Mouse (Mus musculus) ovary, postnatal 36 days (tissue): ENCODE data around the gene Zfp512b.
A peak's percentile ranks its signal among the peaks of the same experiment; 100 is the strongest.

ENCODE experiments used
- DNase-seq: peaks from one replicate; pipeline ENCODE4 v3.0.0; 2022; ENCODE audit warnings: low spot score, mixed read lengths

Zfp512b gene

GRCm38 (mm10) chr2:181592231-181593041 is at the start of gene Zfp512b:
Zfp512b (minus strand) TSS chr2:181592803.
- DNase-seq, result peak; percentile 72

DNA sequence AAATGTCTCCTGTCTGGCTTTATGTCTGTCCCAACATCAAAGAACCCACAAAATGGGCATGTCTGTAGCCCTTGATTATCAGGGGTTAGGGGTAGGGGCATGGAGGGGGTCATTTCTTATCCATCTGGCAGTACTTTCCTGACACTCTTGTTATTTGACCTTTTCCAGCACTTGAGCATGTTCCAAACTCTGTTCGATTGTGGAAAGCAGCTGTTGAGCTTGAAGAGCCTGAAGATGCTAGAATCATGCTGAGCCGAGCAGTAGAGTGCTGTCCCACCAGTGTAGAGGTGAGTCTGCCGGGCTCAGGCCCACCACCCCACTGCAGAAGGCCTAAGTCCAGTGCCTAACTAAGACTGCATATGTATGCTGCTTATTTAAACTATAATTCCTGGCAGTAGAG is 43.3 kb upstream of the Zfp512b start:
- DNase-seq, result no peak

DNA sequence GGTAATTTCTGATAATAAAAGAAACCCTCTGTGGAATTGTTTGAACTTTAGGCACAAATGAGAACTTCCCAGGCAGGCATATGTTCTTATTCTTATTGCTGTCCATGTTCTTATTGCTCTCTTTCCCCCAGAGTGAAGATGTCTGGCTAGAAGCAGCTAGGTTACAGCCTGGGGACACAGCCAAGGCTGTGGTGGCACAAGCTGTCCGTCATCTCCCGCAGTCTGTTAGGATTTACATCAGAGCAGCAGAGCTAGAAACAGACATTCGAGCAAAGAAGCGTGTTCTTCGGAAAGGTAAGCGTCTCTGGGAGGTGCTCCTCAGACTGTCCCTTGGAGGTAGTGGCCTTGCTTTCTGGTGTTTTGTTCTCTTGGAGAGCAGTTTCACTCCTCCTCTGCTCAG is 40.0 kb upstream of the Zfp512b start:
- no peak for DNase-seq

DNA sequence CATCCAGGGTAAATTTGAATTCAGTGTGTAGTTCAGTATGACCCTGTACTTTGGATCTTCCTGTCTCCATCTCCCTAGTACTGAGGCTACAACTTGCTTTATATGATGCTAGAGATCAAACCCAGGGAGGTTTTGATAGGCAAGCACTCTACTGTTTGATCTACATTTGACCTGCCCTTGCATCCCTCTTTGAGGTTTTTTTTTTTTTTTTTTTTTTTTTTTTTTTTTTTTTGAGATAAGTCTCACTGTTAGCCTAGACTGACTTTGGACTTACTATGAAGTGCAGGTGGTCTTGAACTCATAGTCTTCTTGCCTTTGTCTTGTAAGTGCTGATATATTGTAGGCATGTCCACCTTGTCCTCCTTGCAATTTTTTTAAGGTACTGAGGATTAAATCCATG is 35.9 kb upstream of the Zfp512b start:
- no peak for DNase-seq

GRCm38 (mm10) chr2:181623401-181623800 is 30.8 kb upstream of the Zfp512b start:
- DNase-seq, result no peak

- no peak for DNase-seq
Measured at GRCm38 (mm10) chr2:181618761-181619495, 26.3 kb upstream of the Zfp512b start.

DNA sequence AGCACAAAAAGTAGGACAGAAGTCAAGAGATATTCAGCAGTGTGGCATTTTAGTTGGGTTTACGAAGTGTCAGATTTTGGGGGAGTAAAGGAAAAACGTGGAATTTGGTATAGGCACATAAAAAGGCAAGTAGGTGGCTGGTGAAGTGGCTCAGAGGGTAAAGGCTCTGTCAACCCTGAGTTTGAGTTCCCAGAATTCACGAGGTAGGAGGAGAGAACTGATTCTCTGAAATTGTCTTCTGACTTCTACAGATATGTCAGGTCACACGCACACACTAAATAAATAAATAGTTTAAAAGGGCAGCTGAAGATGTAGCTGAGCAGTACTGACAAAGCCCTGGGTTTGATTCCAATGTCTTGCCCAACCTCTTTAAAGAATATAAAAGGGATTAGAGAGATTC is 9.8 kb upstream of the Zfp512b start:
- no peak for DNase-seq

DNA sequence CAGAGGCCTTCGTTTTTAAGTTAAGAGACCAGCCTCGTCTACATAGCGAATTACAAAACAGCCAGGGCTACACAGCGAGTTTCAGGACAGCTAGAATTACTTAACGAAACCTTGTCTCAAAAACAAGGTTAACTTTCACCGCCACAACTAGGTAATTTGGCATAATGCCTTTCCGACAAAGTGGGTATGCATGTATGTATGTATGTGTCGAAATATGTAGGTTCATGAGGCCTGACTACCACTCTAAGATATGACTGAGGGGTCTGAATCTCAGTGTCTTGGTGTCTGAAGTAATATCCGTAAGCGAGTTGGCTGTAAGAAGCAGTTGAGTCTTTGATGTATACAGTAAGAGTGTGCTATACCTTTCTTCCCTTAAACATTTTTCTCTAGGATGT is 9.1 kb upstream of the Zfp512b start:
- DNase-seq, result no peak

DNA sequence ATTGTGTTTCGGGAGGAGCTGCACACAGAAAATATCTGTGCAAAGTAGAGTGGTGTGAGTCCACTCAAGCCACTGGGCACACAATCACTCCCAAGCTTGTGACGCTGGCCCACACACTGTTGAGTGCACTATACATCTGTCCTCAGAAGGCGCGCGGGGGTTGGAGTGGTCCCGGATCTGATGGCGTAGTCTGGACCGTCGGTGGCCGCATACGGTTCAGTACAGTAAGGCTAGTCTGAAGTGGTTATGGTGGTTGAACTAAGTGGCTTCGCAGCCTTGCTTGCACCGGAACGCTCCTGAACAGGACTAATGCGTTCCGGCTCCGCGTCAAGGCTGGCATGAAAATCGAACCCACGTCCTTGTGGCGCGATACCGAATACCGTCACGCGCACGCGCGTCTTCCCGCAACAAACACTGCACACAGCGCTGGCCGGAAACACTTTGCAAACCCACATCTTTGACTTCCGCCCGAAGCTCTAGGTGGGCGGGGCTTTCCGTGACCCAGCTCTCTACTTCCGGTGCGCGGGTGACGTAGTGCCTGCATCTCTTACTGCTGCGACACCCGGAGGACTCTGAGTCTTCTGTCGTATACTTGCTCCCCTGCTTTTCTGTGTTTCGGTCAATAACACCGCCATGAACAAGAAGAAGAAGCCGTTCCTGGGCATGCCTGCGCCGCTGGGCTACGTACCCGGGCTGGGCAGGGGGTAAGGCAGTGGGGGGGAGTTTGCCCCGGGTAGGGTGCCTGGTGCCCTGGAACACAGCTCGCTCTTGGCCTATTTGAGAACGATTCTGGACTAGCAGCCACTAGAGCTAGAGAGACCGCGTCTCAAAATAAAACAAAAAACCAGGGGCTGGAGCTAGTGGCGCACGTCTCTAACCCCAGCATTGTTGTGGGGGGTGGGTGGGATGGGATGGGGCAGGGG is 8.5 kb upstream of the Zfp512b start:
- peak; percentile 94 for DNase-seq

- no peak for DNase-seq
Measured at GRCm38 (mm10) chr2:181600226-181600758, 7.7 kb upstream of the Zfp512b start.

- DNase-seq, result peak; percentile 62
Measured at GRCm38 (mm10) chr2:181598454-181599351, 6.1 kb upstream of the Zfp512b start, which contains the start of gene Samd10. Samd10 (minus strand) TSS chr2:181599212.

- no peak for DNase-seq
Measured at GRCm38 (mm10) chr2:181597378-181598061, 4.9 kb upstream of the Zfp512b start.

DNA sequence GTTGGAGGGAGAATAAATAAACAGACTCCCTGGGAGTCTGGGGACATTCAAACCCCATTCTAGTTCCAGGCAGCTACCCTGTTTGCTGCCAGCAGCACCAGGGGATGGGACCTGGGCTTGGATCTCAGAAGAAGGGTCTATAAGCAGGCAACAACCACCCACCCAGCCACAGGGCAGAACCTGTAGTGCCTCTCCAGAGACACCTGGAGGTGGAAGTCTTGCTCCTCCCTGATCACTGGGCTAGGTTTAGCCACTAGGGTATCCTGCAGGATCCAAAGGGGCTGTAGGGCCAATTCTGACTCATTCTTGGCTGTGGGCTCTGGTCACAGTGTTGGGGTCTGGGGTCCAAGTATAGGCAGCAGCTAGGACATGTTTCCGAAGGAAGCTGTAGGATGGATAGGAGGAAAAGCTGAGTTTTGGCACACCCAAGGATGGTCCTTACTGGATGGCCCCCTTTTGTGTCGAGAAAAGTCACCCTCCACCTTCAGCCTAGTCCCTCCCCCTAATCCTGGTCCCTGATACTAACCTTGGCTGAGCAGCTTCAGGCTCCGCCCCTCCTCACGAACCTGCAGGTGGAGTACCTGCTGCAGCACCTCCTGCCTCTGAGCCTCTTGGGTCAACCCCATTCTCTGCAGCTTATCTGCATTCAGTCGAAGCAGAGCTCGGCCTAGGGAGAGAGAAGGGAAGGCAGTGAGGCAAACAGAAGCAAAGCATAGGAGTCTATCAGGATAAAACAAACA is 3.8 kb upstream of the Zfp512b start:
- no peak for DNase-seq

DNA sequence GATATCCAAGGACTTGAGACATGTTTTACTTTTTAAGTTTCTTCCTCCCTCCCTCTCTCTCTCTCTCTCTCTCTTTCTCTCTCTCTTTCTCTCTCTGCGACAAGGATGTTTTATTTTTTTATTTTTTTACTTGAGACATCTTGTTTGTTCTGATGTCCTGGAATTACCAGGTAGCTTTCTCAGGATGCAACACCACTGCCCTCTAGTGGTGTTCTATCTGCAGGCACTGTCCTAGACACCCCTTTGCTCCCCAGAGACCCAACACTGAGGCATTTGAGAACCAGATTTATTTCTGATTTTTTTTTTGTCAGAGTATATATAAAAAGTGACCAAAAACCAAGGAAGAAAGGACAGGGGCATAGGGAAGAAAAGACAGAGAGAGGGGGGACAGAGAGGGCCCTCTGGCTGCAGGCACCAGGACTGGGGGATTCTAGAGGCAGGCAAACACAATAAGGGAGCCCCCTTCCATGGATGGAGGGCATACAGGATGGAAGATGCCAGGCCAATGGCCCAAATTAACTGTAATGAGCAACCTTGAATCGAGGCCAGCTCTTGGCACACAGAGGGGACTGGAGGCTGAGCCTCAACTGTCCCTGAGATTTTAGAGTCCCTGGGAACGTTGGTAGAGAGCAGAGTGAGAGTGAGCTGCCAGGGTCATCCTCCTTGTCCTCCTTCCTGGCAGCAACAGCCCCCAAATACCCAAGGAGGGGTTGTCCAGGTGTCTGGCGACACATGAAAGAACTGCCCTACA is 2.5 kb upstream of the Zfp512b start:
- no peak for DNase-seq

DNA sequence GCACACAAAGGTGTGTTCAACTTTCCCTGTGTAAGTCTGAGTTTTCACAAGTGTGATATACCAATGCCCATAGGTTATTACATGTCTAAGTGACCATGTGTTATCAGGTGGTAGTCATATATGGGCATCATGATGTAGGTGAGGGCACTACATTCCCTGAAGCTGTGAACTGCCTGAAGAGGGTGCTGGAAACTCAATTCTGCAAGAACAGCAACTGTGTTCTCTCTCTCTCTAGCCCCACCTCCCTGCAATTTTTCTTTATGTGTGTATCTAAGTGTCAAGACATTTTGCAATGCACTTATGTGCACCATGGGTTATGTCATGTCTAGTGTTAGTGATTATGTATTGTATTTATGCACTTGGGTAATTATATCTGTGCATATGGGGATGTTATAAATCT is 1.3 kb upstream of the Zfp512b start:
- no peak for DNase-seq

- no peak for DNase-seq
Measured at GRCm38 (mm10) chr2:181593042-181593421, 429 bp upstream of the Zfp512b start.

GRCm38 (mm10) chr2:181591528-181592085 is 996 bp downstream of the Zfp512b start, which contains the start of gene Prpf6:
Prpf6 (plus strand) TSS chr2:181591868.
- no peak for DNase-seq

GRCm38 (mm10) chr2:181590471-181590870 is 2.1 kb downstream of the Zfp512b start:
- DNase-seq, result no peak

DNA sequence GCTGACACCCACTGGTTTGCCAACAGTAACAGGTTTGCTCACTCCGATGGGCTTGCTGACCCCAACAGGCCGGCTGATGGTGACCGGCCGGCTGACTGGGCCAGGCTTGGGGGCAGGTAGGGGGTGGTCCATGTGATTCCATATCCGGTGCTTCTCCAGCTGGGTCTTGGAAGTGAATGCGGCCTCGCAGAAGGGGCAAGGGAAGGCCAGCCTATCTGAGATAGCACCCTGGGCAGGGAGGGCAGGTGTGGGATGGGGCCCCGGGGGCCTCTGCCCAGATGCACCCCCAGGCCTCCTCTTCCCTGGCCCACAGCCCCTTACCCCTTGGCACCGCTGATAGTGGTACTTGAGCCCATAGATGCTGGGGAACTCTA is 2.9 kb downstream of the Zfp512b start:
- DNase-seq, result no peak
